Mouse (Mus musculus) ES-E14 (cell line): ENCODE data around the gene Dhx16.

ENCODE experiments used
- CHD2 ChIP-seq: IDR thresholded peaks from 2 replicates; pipeline ENCODE4 v1.6.1; 2014; ENCODE audit warnings: mild to moderate bottlenecking, low read depth, low read length, inconsistent platforms
- HCFC1 ChIP-seq: IDR thresholded peaks from 2 replicates; pipeline ENCODE4 v1.6.1; 2012; ENCODE audit warnings: low read length, inconsistent platforms, borderline replicate concordance; ENCODE audit not compliant: insufficient read depth
- MAFK ChIP-seq: IDR thresholded peaks from 2 replicates; pipeline ENCODE4 v1.6.1; 2014; ENCODE audit warnings: mild to moderate bottlenecking, low read depth, low read length, inconsistent platforms; ENCODE audit not compliant: insufficient read depth
- ZC3H11A ChIP-seq: IDR thresholded peaks from 2 replicates; pipeline ENCODE4 v1.6.1; 2012; ENCODE audit warnings: low read depth, mild to moderate bottlenecking, inconsistent platforms, low read length, borderline replicate concordance
- ZNF384 ChIP-seq: IDR thresholded peaks from 2 replicates; pipeline ENCODE4 v1.6.1; 2012; ENCODE audit warnings: low read depth, low read length, inconsistent platforms

- no peak for TF ChIP-seq ZNF384
- TF ChIP-seq HCFC1 = no peak
- no peak for TF ChIP-seq CHD2
- TF ChIP-seq MAFK = no peak
- no peak for TF ChIP-seq ZC3H11A
Measured at GRCm38 (mm10) chr17:35915538-35916296, 36.1 kb downstream of the Dhx16 start.
